Mouse (Mus musculus): Measurements from ENCODE around the gene Csrp3.
A peak's percentile ranks its signal among the peaks of the same experiment; 100 is the strongest.

Csrp3 gene

GRCm38 (mm10) chr7:48867576-48867975 lies 19.7 kb upstream of the Csrp3 start:
- DNase-seq (ENCODE audit: low spot score in 2 of 2): peak in 1 of 2 experiments; percentile 36

- no peak for DNase-seq (ENCODE audit: low spot score in 2 of 2)
Observed at GRCm38 (mm10) chr7:48864671-48865458, 17.0 kb upstream of the Csrp3 start.

- DNase-seq (ENCODE audit: low spot score in 2 of 2): no peak
Observed at GRCm38 (mm10) chr7:48864199-48864598, 16.4 kb upstream of the Csrp3 start.

GRCm38 (mm10) chr7:48861796-48862195 lies 14.0 kb upstream of the Csrp3 start:
- DNase-seq (ENCODE audit: low spot score in 2 of 2): no peak

GRCm38 (mm10) chr7:48860948-48861347 lies 13.1 kb upstream of the Csrp3 start:
- DNase-seq (ENCODE audit: low spot score in 2 of 2): no peak

GRCm38 (mm10) chr7:48859362-48859761 lies 11.5 kb upstream of the Csrp3 start:
- DNase-seq (ENCODE audit: low spot score in 2 of 2): no peak

GRCm38 (mm10) chr7:48858257-48858656 lies 10.4 kb upstream of the Csrp3 start:
- DNase-seq (ENCODE audit: low spot score in 2 of 2): no peak

GRCm38 (mm10) chr7:48855461-48855860 lies 7.6 kb upstream of the Csrp3 start:
- DNase-seq (ENCODE audit: low spot score in 2 of 2): no peak

- DNase-seq (ENCODE audit: low spot score in 2 of 2): no peak
Observed at GRCm38 (mm10) chr7:48853496-48853895, 5.7 kb upstream of the Csrp3 start.

GRCm38 (mm10) chr7:48851529-48852104 lies 3.8 kb upstream of the Csrp3 start:
- no peak for DNase-seq (ENCODE audit: low spot score in 2 of 2)

- DNase-seq (ENCODE audit: low spot score in 2 of 2): no peak
Observed at GRCm38 (mm10) chr7:48846755-48847154, 1.1 kb downstream of the Csrp3 start.

GRCm38 (mm10) chr7:48845213-48845973 lies 2.4 kb downstream of the Csrp3 start:
- no peak for DNase-seq (ENCODE audit: low spot score in 2 of 2)

GRCm38 (mm10) chr7:48843541-48843940 lies 4.3 kb downstream of the Csrp3 start:
- DNase-seq (ENCODE audit: low spot score in 2 of 2): no peak

GRCm38 (mm10) chr7:48842353-48842752 lies 5.5 kb downstream of the Csrp3 start:
- no peak for DNase-seq (ENCODE audit: low spot score in 2 of 2)

GRCm38 (mm10) chr7:48841538-48841937 lies 6.3 kb downstream of the Csrp3 start:
- DNase-seq (ENCODE audit: low spot score in 2 of 2): no peak

- DNase-seq (ENCODE audit: low spot score in 2 of 2): no peak
Observed at GRCm38 (mm10) chr7:48840545-48840944, 7.3 kb downstream of the Csrp3 start.

GRCm38 (mm10) chr7:48838434-48838833 lies 9.4 kb downstream of the Csrp3 start:
- no peak for DNase-seq (ENCODE audit: low spot score in 2 of 2)

GRCm38 (mm10) chr7:48836949-48837348 lies 10.9 kb downstream of the Csrp3 start:
- DNase-seq (ENCODE audit: low spot score in 2 of 2): no peak

GRCm38 (mm10) chr7:48834989-48835626 lies 12.7 kb downstream of the Csrp3 start:
- no peak for DNase-seq (ENCODE audit: low spot score in 2 of 2)

GRCm38 (mm10) chr7:48834371-48834970 lies 13.4 kb downstream of the Csrp3 start:
- DNase-seq (ENCODE audit: low spot score in 2 of 2): no peak

GRCm38 (mm10) chr7:48832735-48833134 lies 15.1 kb downstream of the Csrp3 start:
- no peak for DNase-seq (ENCODE audit: low spot score in 2 of 2)

GRCm38 (mm10) chr7:48830395-48830794 lies 17.4 kb downstream of the Csrp3 start:
- no peak for DNase-seq (ENCODE audit: low spot score in 2 of 2)
